Mouse (Mus musculus) frontal cortex, postnatal 36 days (tissue): Measurements from ENCODE around the gene Epha2.

Experiments used
- DNase-seq, 2 experiments: peaks; one replicate each; pipeline ENCODE4 v3.0.0; 2022; ENCODE audit warnings: low spot score in 2 of 2

Gene Epha2

GRCm38 (mm10) chr4:141303402-141304222 lies 2.6 kb downstream of the Epha2 start:
- no peak for DNase-seq

GRCm38 (mm10) chr4:141304223-141304611 lies 3.2 kb downstream of the Epha2 start:
- no peak for DNase-seq

GRCm38 (mm10) chr4:141306057-141306456 lies 5.0 kb downstream of the Epha2 start:
- DNase-seq = no peak

- DNase-seq = no peak
Observed at GRCm38 (mm10) chr4:141308381-141308780, 7.3 kb downstream of the Epha2 start.

GRCm38 (mm10) chr4:141308857-141309772 lies 8.1 kb downstream of the Epha2 start:
- DNase-seq = no peak

GRCm38 (mm10) chr4:141309773-141310145 lies 8.7 kb downstream of the Epha2 start:
- DNase-seq = no peak

DNA sequence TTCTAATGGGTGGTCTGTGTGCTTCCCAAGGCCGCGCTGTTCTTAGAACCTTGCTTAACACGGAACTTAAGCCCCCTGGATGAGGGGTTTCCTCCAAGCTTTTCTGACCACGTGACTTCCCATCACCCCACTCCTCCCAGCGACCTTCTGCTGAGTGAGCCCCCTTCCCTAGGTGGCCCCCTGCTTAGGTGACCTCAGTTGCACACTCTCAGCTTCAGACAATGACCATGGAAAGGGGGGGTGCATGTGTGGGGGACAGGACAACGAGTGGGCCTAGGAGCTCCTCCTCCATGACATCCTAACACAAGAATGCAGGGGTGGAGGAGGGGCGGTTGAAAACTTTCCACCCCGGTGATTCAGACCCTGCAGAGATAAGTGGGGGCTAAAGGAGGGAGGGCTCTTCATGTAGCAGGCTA lies 9.2 kb downstream of the Epha2 start:
- no peak for DNase-seq

DNA sequence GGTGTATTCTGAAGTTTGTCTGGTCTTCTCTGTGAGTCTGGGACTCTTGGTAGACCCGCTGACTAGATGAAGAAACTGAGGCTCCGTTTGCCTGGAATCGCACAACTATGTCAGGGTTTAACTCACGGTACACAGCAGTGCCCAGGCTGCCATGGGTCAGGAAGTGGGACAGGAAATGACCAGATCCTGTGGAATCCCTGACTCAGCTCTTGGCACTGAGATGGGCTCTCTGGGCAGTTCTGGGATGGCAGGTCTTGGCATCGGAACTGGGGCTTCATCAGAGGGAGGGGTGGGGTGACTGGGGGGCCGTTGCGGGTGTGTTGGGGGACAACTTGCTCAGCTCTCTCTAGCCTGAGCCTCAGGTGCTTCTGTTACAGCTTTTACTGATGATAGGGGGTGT lies 10.0 kb downstream of the Epha2 start:
- DNase-seq = no peak

DNA sequence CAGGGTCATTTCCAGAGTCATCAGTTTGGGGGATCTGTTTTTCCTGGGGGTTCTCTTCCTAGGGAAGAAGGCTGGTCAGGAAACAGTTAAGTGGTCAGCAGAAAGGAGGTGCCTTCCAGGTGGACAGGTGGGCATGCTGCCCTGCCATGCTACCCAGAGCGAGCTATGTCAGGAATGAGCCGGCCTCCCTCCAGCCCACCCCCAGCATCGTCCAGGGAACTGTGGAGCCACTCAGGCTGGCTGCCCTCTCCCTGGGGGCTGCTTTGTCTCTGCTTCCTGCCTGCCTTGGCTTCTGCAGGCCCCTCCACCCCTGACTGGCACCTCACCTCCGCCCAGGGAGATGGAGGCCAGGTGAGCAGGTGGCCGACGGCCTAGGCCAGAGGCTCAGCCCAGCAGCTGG lies 10.5 kb downstream of the Epha2 start:
- DNase-seq = no peak

- DNase-seq = no peak
Observed at GRCm38 (mm10) chr4:141311908-141312307, 10.9 kb downstream of the Epha2 start.

GRCm38 (mm10) chr4:141312513-141313131 lies 11.6 kb downstream of the Epha2 start:
- DNase-seq = no peak

DNA sequence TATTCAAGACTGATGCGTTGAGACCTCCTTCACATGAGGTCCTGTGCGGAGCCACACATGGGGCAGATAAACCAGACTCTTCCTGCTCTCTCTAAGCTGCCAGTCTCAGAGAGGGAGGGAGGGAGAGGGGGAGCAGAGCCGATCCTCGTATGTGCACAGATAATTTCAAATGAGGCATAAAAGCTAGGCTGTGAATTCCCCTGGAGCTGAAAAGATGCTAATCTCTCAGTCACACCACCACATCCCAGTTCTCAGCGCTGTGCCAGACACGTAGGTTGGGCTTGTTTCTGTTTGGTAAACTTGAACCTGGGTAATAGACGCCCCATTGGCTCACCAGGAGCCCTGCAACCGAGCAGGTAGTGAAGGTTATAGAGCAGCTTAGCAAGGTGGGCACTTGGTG lies 12.4 kb downstream of the Epha2 start:
- no peak for DNase-seq

DNA sequence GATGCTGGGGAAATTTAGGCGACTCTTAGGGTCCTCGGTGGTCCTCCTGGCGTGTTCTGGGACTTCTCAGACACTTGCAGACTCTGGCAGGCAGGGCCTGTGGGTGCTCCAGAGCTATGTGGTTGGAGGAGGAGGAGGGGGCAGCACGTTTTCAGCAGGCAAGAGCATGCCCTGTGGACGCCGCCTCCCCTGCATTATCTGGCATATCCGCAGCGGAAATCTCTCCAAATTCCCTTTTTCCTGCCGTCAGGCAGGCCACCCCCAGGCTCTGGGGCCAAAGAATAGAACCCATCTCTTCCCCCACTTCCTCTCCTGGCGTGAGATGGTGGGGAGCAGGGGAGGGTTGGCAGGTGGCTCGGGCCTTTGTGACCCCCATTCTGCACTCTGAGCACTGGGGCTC lies 12.9 kb downstream of the Epha2 start:
- no peak for DNase-seq

DNA sequence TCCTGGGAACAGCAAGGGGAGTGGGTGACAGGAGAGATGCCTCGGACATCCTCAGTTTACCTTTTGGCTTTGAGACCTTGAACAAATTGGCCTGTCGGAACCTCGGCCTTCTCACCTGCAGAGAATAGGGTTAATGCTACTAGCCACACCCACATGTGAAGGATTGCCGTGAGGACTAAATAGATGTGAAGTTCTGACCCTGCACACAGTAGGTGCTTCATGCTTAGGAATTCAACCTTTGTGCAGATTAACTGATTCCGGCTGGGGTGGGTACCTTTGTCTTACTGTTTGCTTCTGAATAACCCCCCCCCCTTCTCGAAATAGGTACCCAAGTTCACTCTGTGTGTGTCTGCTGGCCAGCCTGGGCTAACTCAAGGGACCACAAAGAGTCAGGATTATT lies 13.7 kb downstream of the Epha2 start:
- no peak for DNase-seq

DNA sequence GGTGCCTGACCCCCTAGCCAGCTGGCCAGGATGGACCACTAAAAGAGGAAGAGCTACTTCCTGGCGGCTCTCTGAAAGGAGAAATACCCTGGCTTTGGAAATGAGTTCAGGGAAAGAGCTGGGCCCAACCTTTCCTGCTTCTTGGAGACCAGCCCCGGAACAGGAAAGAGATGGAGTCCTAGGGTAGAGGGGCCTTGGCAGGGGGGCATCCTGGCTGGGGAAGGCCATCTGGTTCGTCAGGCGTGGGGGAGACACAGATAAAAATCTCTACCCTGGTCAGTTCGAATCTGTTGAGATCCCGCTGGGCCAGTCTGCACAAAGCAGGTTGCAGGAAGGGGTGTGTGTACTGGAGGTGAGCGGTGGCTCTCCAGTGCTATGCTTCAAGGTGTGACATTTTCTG lies 15.0 kb downstream of the Epha2 start:
- no peak for DNase-seq

GRCm38 (mm10) chr4:141316498-141317180 lies 15.6 kb downstream of the Epha2 start:
- no peak for DNase-seq

DNA sequence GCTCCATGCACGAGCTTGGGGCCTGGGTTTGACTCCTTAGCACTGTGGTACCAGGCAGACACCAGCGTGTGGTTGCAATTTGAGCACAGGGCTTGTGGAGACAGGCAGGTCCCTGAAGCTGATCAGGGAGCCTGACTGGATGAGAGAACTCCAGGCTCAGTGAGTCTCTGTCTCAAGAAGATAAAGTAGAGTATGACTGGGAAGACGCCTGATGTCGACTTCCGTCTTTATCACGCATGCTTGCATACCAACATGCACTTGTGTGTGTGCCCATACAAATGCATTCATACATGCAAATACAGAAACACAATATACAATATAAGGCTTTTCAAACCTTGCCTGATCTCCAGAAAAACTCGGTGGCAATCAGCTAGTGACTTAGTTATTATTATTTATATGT lies 16.9 kb downstream of the Epha2 start:
- DNase-seq = no peak

DNA sequence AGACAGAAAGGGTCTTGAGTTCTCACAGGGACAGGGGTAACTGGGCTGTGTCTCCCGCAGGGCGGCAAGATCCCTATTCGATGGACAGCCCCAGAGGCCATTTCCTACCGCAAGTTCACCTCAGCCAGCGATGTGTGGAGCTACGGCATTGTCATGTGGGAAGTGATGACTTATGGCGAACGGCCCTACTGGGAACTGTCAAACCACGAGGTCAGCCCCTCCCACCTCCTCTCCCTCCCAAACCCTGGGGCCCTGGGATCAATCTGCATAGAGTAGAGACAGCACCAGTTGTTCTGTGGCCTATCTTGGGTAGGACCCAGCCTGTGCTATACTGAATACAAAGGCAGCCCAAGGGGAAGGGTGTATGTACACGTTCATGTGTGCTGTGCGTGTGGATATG lies 21.5 kb downstream of the Epha2 start:
- DNase-seq = no peak

DNA sequence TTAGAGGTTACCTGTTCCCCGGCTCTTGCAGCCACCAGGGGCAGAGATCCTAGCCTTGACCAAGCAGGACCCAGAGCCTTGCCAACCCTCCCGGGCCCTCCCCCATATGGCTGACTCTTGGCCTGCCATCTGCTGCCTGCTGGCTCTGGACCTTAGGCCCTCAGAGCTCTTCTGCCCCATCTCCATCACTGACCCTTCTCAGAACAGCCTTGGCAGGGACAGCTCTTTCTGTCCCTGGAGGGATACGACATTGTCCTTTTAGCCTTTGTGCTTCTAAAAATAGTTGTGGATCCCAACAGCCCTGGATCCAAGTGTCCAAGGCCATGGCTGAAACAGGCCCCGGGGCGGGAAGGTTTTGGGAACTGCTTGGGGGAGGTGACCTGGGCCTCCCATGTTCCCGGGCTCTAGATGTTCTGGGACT lies 23.7 kb downstream of the Epha2 start:
- DNase-seq = no peak

DNA sequence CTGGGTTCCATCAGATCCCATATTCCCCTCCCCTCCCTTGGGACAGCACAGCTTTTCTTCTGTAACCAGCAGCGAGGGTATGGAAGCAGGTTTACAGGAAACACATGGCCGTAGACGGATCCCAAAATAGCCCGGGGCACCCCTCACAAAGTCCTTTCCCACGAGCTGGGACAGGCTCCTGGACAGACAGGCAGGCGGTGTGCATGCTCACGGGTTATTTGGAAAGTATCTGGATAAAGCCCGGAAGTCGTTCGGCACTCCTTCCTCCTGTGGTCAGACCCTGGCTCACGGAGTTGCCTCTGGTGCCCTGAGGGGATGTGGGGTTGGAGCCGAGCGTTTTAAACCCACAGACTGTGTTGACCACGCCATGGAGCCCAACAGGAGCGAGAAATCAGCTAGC lies 24.6 kb downstream of the Epha2 start:
- DNase-seq = no peak

GRCm38 (mm10) chr4:141327075-141327474 lies 26.0 kb downstream of the Epha2 start:
- no peak for DNase-seq

GRCm38 (mm10) chr4:141328742-141329141 lies 27.7 kb downstream of the Epha2 start:
- no peak for DNase-seq
